Mouse (Mus musculus): ENCODE results near the gene Oprd1.

DNA sequence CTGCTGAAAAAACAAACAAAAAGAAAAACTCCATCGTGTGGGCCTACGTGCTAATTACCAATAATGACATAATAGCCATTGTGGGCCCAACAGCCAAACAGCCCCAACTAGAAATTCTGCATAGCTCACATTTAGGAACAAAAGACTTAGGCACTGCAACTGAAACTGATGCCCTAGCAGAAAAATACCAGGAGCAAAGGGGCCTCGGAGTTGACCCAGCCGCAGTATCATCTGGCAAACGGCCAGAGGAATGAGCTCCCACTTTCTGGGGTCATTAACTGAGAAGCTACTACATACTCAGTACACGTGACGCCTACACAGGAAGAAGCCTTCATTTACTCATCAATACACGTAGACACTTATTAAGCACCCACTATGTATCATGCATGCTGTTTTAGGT, 82.0 kb downstream of the Oprd1 start:
- no peak for TF ChIP-seq EP300 (IDR thresholded peaks at IDR 0.05; ENCODE audit: low read depth)
- no peak for TF ChIP-seq CTCF (IDR thresholded peaks at IDR 0.05; ENCODE audit: low read depth)
